Mouse (Mus musculus) megakaryocyte-erythroid progenitor cell, adult 5-6 weeks (primary cell): ENCODE results near the gene Them7. TPM values are rescaled to one million over a fixed set of nuclear protein-coding genes. Genes with fewer than 3 reads are reported as not detected.

Experiments used
- ATAC-seq: replicated peaks from 2 replicates; pipeline ENCODE4 v1.8.0; 2016; ENCODE audit warnings: mild to moderate bottlenecking, inconsistent platforms; ENCODE audit not compliant: severe bottlenecking, poor library complexity, low FRiP score, low TSS enrichment
- total RNA-seq, 2 experiments: library from RNA; stranded (forward) in 1 of 2; stranded (reverse) in 1 of 2; fragments of 200-1000, 215-1000 nt in 1 of 2; fragments of >200 nt in 1 of 2; fragmentation: Nextera tagmentation in 1 of 2; gene quantifications; 2 replicates each; pipeline ENCODE4 v1.2.3; 2014 to 2017

The Them7 gene
- total RNA-seq, 2 experiments from 2014 or later: 2.7 TPM

DNA sequence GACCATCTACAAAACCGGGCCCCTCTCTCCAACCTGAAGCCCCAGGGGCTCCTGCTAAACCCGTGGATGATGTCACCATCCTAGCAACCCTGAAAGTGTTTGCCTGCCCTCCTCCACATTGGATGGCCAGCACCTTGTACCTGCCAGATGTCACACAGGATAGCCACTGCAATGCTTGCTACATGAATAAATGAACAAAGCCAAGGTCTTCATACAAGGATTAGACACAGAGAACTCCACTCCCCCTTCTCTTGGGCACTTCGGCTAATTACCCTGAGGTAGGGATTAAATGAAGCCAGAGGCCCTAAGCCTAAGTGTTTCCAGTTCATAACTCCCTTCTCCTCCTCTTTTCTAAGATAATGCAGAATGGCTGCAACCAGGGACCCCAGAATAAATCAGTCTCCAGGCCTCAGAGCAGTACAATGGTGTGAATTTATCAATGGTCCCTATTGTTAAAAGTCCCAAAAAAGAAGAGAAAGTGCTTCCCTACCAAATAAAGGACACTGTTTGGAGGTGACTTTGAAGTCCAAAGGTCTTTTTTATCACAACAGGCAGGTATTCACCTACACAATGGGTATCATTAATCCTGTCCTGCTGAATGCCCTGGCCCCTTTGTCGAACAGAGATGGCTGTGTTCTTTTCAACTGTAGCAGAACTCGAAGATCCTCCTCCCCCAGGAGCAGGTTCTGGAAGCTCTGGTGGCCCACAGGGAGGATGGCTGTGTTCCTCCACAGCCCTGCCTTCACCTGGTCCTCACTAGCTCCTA, 173.5 kb downstream of the Them7 start:
- no peak for ATAC-seq

DNA sequence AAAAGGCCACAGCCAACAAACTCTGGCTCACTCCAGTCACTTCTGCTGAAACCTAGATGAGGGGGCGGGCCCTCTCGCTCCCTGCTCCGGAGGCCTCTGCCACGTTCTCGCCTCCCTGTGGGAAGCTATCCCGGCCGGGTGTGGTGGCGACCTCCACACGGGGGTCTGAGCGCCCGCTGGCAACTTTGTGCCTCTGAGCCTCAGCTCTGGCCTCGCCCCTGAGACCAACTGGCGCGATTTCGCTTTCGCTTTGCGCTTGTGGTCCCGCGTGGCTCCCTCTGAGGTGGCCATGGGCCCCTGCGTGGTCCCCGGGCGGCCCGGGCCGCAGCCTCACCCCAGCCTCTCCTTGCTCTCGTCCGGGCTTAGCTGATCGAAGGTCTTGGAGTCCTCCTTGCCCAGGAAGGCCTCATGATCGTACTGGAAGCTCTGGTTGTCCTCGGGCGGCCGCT, 174.5 kb downstream of the Them7 start:
- ATAC-seq: peak; percentile 37

DNA sequence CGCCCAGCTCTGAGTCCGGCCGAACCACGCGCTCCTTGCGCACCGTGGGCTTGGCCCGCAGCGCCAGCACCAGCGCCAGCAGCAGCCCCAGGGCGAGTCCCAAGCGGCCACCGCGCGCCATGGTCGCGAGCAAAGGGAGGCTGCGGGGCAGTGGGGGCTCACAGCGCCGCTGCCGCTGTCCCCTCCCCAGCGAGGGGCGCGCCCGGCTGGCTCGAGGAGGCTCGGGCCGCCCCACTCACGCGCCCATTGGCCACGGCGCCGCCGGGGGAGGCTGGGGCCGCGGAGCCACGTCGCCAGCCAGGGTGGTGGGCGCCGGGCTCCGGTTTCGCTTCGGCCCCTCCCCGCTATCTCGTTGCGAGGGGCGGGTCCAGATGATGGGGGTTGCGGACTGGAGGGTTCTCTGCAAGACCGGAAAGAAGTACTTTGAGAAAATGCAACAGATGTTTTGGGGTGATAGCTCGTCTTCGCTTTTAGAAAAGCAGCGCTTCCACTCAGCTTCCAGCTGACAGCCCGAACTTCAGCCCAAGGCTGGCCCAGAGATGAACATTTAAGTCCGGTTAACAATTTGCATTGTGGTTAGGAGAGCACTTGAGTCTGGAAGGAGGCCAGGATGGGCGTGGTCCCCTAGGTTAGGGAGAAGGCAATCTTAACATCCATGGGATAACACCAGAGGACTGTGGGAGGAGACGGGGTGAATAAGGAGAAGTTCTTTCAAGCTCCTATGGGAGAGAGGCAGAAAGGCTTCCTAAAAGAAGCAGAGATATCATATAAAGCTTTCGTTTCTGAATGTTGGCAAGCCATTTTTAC, 175.2 kb downstream of the Them7 start, which contains the start of gene Rcn1:
TSS of gene Rcn1 (minus strand) at position 235 of the 807 bp plus-strand sequence.
- ATAC-seq: peak; percentile 83

DNA sequence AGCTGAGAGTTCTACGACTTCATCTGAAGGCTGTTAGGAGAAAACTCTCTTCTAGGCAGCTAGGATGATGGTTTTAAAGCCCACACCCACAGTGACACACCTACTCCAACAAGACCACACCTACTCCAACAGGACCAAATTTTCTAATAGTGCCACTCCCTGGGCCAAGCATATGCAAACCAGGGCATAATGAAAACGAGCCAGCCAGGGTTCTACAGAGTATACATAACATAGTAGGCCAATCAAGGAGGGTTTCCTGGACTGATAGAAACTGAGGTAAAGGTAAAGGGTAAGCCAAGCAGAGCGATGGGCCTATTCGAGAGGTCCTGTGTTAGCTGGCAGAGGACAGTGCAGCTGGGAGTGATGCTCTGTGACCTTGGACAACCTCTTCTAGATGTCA, 176.4 kb downstream of the Them7 start:
- ATAC-seq: no peak

- ATAC-seq: no peak
Measured at GRCm38 (mm10) chr2:105402180-105402579, 178.1 kb downstream of the Them7 start.

DNA sequence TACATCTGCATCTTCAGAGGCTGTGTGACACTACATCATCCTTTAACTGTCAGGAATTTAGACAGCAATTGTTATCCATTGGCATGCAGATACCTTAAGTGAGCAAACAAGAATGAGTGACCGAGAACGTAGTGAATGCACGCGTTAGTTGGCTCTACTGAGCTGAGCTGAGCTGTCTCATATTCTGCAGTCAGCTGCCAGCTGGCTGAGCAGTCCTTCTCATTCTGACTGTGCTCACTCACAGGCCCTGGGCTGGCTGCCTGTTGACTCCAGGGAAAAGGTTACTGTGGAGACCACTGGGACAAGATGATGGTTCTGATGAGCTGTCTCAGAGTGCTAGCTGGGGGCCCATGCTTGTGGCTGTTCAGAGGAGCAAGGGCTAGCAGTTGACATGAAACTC, 184.4 kb downstream of the Them7 start:
- peak; percentile 15; the same call in 1 of the 2 replicates for ATAC-seq

DNA sequence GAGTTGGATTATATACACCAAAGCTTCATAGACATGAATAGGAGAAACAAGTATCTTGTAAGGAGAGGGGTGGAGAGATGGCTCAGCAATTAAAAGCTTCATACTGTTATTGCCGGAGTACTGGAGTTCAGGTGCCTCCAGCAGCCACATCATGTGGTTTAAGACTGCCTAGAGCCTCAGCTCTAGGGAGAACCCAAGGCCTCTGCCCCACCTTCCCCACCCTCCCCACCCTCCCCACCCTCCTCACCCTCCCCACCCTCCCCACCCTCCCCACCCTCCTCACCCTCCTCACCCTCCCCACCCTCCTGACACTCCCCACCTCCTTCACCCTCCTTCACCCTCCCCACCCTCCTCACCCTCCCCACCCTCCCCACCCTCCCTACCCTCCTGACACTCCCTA, 185.1 kb downstream of the Them7 start:
- ATAC-seq: no peak

GRCm38 (mm10) chr2:105414309-105414708, 190.2 kb downstream of the Them7 start:
- peak; percentile 67 for ATAC-seq

DNA sequence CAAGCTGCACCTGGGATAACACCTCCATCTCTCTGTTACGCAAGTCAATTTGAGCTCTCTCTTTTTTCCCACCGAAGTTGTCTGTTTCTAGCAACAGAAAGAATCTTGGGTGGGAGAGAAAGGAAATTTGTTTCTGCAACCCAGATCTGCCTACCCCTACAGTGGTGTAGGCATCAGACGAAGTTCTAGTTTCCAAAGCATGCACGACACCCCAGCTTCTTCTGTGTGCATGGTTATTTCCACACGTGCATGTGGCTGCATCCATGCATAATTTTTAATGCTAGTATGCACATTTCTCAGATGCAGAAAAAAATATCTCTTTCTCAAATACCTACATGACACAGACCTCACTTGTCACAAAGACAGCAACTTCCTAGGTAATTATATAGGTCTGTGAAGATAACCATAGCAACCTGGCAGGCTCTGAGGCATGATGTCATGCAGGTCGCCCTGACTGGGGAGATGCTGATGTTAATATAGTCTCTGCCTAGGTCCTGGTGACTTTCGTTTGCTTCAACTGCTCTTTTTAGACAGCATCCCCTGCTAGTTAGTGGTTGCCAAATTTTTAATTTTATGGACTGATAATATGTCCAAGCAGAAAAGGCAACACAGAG, 192.0 kb downstream of the Them7 start:
- no peak for ATAC-seq

GRCm38 (mm10) chr2:105416660-105417348, 192.7 kb downstream of the Them7 start:
- no peak for ATAC-seq

GRCm38 (mm10) chr2:105417663-105418062, 193.5 kb downstream of the Them7 start:
- ATAC-seq: no peak

DNA sequence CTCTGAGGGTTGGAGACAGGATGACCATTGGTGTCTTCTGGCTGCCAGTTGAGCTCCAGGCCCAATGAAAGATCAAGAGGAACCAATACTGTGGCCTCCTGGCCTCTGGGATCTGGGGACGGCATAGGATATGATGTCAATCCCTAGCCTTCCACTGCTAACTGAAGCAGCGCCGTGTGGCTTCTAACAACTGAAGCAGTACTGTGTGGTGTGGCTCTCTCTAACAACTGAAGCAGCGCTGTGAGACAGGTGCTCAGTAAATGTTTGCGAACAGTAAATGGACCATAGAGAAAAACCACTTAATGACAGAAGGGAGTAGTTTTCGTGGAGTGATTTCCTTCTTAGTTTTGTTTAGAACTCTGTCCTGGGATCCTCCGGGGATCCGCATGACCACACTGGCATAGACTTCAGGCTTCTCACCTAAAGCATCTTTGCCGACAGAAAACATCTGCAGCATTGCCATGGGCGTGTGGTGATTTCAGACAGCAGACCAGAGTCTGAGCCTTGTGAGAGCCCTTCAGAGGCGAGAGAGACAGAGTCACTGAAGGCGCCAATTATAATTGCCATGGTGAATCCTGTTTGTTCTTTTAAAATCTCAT, 194.6 kb downstream of the Them7 start:
- ATAC-seq: no peak

GRCm38 (mm10) chr2:105427447-105427846, 203.3 kb downstream of the Them7 start:
- ATAC-seq: 0 out of 2 replicates have a peak, but pooled peaks have one; percentile 32

DNA sequence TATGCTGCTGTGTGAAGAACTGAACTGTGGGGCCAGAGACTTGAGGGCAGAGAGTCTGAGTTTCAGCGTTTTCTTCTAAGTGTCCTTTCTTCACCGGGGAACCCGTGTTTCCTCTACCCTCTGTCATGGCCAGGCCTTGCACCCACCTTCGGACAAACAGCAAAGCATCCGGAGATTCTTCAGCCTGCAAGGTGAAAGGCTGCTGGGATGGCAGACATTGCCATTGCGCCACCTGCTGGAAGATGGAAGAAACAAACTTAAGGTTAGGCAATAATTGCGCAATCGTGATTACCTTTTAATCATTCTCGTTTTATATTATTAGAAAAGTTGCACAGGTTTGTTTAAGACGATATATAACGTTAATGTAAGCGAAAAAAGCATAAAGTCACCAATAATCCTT, 203.9 kb downstream of the Them7 start:
- peak; percentile 89 for ATAC-seq

- no peak for ATAC-seq
Measured at GRCm38 (mm10) chr2:105428467-105428866, 204.3 kb downstream of the Them7 start.
